Mouse (Mus musculus) heart, embryonic 12.5 days (tissue): ENCODE measurements around the gene Crygn. TPM values are rescaled to one million over a fixed set of nuclear protein-coding genes. Genes with fewer than 3 reads are reported as not detected.

Experiments used
- ATAC-seq: fragments of 200-750 bp; cut with Nextera tagmentation; 2 replicates; pipeline ENCODE4 v1.8.0; 2017; ENCODE audit warnings: moderate TSS enrichment, moderate library complexity; ENCODE audit not compliant: insufficient number of reproducible peaks, low FRiP score
- H3K27ac ChIP-seq: fragments of 300-500 bp; sonication (generic); 2 replicates; pipeline ENCODE4 v1.5.1; 2016; ENCODE audit warnings: mild to moderate bottlenecking, moderate library complexity; ENCODE audit not compliant: poor library complexity, severe bottlenecking
- H3K27me3 ChIP-seq: fragments of 300-500 bp; sonication (generic); replicated peaks from 2 replicates; pipeline ENCODE4 v1.6.1; 2016; ENCODE audit warnings: mild to moderate bottlenecking, moderate library complexity
- H3K36me3 ChIP-seq: fragments of 300-500 bp; sonication (generic); 2 replicates; pipeline ENCODE4 v1.6.1; 2016; ENCODE audit warnings: mild to moderate bottlenecking, moderate library complexity
- H3K4me1 ChIP-seq: fragments of 300-500 bp; sonication (generic); replicated peaks from 2 replicates; pipeline ENCODE4 v1.6.1; 2016; ENCODE audit warnings: mild to moderate bottlenecking
- H3K4me2 ChIP-seq: fragments of 300-500 bp; sonication (generic); 2 replicates; pipeline ENCODE4 v1.6.1; 2016; ENCODE audit warnings: mild to moderate bottlenecking, moderate library complexity
- H3K4me3 ChIP-seq: fragments of 300-500 bp; sonication (generic); 2 replicates; pipeline ENCODE4 v1.5.1; 2016; ENCODE audit warnings: mild to moderate bottlenecking
- H3K9ac ChIP-seq: fragments of 300-500 bp; sonication (generic); 2 replicates; pipeline ENCODE4 v1.6.1; 2016; ENCODE audit warnings: mild to moderate bottlenecking, moderate library complexity
- H3K9me3 ChIP-seq: fragments of 300-500 bp; sonication (generic); replicated peaks from 2 replicates; pipeline ENCODE4 v1.6.1; 2016; ENCODE audit warnings: mild to moderate bottlenecking, moderate library complexity
- WGBS: fragments of 180-500 bp; shearing (Covaris S2); methylation state at CpG from one replicate; pipeline ENCODE4 v1.1.7; 2016; 5-methylcytosine and 5-hydroxymethylcytosine counted together
- polyA plus RNA-seq: library from polyadenylated mRNA; unstranded; fragments of >200 nt; fragmentation: Nextera tagmentation; extraction: Ambion mirVana; gene quantifications from 2 replicates; pipeline ENCODE4 v1.2.1, GENCODE M21; 2016

The Crygn gene
- polyA plus RNA-seq, result 0.51 and 2.7 TPM in 2 replicates

DNA sequence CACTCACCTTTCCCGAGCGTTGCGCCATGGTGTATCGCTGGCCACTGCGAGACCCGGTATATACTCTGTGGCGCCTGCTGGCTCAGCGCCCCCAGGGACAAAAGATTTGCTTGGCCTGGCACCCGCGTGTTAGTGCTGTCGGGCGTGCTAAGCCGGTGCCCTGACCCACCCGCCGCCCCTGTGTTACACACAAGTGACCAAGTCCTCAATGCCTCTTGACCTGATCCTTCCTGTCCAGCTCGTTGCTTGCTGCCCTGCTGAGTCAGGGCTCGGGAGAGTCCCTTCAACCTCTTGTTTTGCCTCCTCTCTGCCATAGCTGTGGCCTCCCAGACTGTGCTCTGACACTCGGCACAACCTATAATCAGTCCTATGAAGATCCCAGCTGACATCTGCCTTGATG lies at the start of gene Crygn:
Gene Crygn, minus strand, starts transcription at position 193 of the 400 bp plus-strand sequence.
- H3K9ac ChIP-seq, result no peak within 1 kb of the TSS
- peaks cover 21% of the 10 kb centered on the region; the same call in 1 of the 2 replicates for H3K4me1 ChIP-seq
- H3K4me2 ChIP-seq, result 0 out of 2 replicates have a peak within 1 kb of the TSS, but pooled peaks have one; percentile 5
- no peaks in the 10 kb centered on the region for H3K36me3 ChIP-seq
- no peak within 1 kb of the TSS for H3K27ac ChIP-seq
- peaks cover 4% of the 10 kb centered on the region; the same call in 1 of the 2 replicates for H3K27me3 ChIP-seq
- H3K4me3 ChIP-seq, result no peak within 1 kb of the TSS
- ATAC-seq, result peak; percentile 51; the same call in 1 of the 2 replicates
- H3K9me3 ChIP-seq, result no peaks in the 10 kb centered on the region
- WGBS, result 39% methylated on average over 18 of the region's 18 CpGs

DNA sequence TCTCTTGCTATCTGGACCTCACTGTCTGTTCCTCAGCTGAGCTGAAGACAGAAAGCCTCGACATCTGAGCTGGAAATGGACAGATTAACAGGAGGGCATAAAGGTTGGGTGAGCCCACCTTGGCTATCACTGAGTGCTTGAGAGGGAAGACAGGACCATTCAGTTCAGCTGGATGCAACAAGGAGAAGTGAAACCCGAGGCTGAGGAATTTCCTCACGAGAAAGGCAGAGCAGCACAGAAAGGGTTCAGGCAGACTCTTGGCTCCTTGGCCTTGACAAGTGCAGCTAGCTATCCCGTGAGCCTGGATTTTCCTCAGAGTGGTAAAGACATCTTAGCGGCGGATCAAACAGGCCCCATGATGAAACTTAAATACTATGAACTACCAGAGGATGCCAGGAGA lies 47.4 kb upstream of the Crygn start:
- H3K36me3 ChIP-seq, result peaks cover 69% of the 10 kb centered on the region

DNA sequence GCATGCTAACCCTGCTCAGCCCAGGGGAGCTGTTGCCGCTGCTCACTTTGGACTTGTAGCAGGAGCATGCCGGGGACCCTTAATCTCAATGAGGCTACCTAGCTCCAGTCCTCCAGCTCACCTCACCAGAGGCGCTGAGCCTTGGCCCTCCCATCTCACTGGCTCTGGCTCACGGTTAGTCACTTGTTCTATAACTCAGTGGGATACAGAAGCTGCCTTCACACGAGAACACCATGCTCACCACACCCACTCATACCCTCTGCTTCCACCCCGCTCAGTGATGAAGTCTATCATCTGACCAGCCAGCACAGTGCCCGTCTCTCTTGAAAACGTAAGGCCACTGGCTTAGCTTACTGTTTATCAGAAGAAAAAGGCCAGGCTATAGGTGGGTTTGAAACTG lies 46.9 kb upstream of the Crygn start:
- Histone ChIP-seq H3K9ac (no peak overlapping the region), H3K27me3 (no peaks in the 10 kb centered on the region), H3K9me3 (no peaks in the 10 kb centered on the region), H3K36me3 (peaks cover 67% of the 10 kb centered on the region), H3K4me2 (no peak overlapping the region), H3K27ac (no peak overlapping the region), H3K4me3 (no peak overlapping the region), H3K4me1 (peaks cover 14% of the 10 kb centered on the region)
- ATAC-seq, result no peak
- WGBS, result 86% methylated on average over 8 of the region's 8 CpGs

More for the DNA sequence above, 47.4 kb upstream of the Crygn start:
- 85% methylated on average over 6 of the region's 6 CpGs for WGBS
- H3K27ac ChIP-seq, result no peak overlapping the region
- H3K4me1 ChIP-seq, result peaks cover 14% of the 10 kb centered on the region
- H3K9me3 ChIP-seq, result no peaks in the 10 kb centered on the region
- no peak overlapping the region for H3K4me2 ChIP-seq
- no peak for ATAC-seq
- no peak overlapping the region for H3K9ac ChIP-seq
- no peak overlapping the region for H3K4me3 ChIP-seq
- H3K27me3 ChIP-seq, result no peaks in the 10 kb centered on the region

DNA sequence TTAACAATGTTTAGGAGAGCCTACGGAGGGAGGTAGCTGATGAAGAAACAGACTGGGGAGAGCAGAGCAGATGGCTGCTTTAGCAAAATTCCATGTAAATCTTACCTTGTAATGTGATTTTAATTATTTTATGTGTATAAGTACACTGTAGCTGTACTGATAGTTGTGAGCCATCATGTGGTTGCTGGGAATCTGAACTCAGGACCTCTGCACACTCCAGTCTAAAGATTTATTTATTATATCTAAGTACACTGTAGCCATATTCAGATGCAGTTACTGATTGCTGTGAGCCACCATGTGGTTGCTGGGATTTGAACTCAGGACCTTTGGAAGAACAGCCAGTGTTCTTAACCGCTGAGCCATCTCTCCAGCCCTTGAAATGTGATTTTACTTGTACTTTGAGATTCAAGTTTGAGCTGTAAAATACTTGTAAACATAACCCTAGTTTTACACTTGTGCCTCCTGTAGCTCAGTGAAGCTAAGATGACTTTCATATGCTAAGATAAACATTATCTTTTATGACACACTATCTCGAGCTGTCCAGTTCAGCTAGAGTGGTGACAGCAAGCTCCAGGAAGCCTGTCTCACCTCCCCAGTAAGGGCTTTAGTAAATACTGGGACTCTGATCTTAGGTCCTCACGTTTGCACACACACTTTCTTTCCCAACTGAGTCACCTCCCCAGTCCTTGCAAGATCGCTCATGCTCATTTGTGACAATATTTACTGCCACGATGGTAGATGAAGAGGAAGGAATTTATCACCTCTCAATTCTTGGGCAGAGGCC lies 44.2 kb upstream of the Crygn start:
- Histone ChIP-seq H3K9me3 (no peaks in the 10 kb centered on the region), H3K27me3 (no peaks in the 10 kb centered on the region), H3K4me2 (no peak overlapping the region), H3K36me3 (peaks cover 45% of the 10 kb centered on the region), H3K9ac (no peak overlapping the region), H3K4me1 (peaks cover 20% of the 10 kb centered on the region), H3K27ac (no peak overlapping the region), H3K4me3 (no peak overlapping the region)
- WGBS, result 53% methylated on average over 6 of the region's 6 CpGs
- no peak for ATAC-seq

DNA sequence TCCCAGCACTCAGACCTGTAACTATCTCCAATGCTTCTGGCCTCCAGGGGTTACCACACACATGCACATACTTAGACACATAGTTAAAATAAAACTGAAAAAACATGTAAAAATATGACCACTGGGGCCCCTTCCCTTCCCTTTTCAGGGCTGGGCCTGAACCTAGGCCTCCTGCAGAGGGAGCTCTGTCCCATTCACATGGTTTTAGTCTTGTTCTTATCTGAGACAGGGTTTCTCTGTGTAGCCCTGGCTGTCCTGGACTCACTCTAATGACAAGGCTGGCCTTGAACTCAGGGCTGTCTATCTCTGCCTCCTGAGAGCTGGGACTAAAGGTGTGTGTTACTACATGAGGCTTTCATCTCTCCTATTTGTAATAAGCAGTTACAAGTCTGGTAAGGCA lies 42.6 kb upstream of the Crygn start:
- Histone ChIP-seq H3K4me2 (no peak overlapping the region), H3K27ac (no peak overlapping the region), H3K4me1 (peaks cover 20% of the 10 kb centered on the region), H3K4me3 (no peak overlapping the region), H3K27me3 (no peaks in the 10 kb centered on the region), H3K9me3 (no peaks in the 10 kb centered on the region), H3K36me3 (peaks cover 29% of the 10 kb centered on the region), H3K9ac (no peak overlapping the region)
- no peak for ATAC-seq

DNA sequence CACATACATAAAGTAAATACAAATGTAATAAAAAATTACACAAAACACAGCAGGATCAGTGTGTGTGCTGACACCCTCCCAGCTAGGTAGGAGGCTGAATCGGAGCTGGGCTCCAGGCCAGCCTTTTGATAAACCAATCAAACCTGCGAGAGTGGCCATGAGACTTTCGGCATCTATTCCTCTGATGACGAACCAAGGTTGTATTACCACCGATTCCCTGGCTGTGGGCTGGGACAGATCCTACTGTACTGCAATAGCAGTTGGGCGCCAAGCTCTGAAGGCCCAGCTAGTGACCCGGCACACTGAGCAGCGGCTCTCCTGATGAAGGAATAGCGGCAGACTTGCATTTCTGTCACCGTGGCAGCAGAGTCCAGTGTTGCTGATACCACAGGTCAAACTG lies 40.8 kb upstream of the Crygn start:
- no peaks in the 10 kb centered on the region for H3K9me3 ChIP-seq
- H3K9ac ChIP-seq, result no peak overlapping the region
- WGBS, result 56% methylated on average over 10 of the region's 10 CpGs
- peaks cover 18% of the 10 kb centered on the region for H3K4me1 ChIP-seq
- no peak overlapping the region for H3K4me2 ChIP-seq
- H3K36me3 ChIP-seq, result peaks cover 13% of the 10 kb centered on the region
- ATAC-seq, result no peak
- no peak overlapping the region for H3K4me3 ChIP-seq
- no peak overlapping the region for H3K27ac ChIP-seq
- no peaks in the 10 kb centered on the region for H3K27me3 ChIP-seq

DNA sequence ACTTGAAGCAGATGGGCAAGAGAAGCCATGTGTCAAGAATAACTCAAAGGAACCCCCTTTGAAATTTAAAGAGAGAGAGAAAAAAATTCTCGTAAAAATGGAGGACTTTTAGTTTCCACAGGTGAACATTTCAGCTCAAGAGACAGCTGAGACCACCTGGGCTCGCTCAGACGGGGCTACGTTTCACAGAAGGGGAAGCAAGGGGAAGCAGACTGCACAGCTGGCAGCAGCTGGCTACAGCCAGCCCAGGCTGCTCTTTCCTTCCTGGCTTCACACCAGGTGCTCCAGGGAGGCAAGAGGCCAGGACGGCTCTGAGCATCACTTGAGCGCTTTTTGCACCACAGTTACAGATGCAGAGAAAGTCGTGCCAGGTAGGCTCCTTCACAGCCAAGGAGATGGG lies 40.0 kb upstream of the Crygn start:
- Histone ChIP-seq H3K4me3 (no peak overlapping the region), H3K4me1 (peaks cover 17% of the 10 kb centered on the region), H3K27me3 (no peaks in the 10 kb centered on the region), H3K36me3 (peaks cover 7% of the 10 kb centered on the region), H3K9me3 (no peaks in the 10 kb centered on the region), H3K9ac (no peak overlapping the region), H3K27ac (no peak overlapping the region), H3K4me2 (no peak overlapping the region)
- ATAC-seq, result no peak
- WGBS, result 60% methylated on average over 7 of the region's 7 CpGs

DNA sequence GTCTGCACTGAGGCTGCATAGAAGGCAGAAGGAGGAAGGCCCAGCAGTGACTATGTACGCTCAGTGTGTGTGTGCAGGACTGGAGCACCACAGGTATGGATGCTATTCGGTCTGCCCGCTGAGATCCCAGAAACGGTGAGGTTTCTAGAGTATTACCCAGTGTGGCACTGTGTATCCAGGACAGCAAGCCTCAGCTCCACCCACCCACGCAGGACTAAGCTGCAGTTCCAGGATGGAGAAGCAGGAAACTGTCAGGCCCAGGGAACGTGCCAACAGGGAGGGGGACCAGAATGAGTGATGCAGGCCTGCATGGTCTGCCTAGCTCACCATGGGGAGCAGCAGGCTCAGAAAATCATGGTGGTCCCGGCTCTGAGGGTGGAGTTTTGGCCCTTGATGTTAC lies 35.2 kb upstream of the Crygn start:
- Histone ChIP-seq H3K9me3 (no peaks in the 10 kb centered on the region), H3K9ac (no peak overlapping the region), H3K4me3 (no peak overlapping the region), H3K4me1 (no peaks in the 10 kb centered on the region), H3K4me2 (no peak overlapping the region), H3K36me3 (no peaks in the 10 kb centered on the region), H3K27ac (no peak overlapping the region), H3K27me3 (no peaks in the 10 kb centered on the region)
- WGBS, result 72% methylated on average over 7 of the region's 7 CpGs
- ATAC-seq, result no peak

DNA sequence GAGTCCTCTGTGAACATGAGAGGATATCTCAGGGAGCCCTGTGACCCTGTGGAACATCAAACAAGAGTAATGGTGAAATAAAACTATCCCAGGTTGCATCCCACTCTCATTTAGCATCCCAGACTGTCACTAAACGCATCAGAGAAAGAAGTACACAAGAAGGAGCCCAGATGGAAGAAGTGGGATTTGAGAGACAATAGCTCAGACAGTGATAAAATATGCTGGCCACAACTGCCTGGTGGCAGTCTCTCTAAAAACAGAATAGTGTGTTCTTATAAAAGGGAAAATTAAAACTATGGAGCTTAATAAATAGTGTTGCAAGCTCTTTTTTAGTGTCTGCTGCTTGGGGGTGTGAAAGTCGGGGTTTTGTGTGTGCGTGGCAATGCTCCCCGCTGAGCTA lies 25.1 kb upstream of the Crygn start:
- peaks cover 6% of the 10 kb centered on the region; the same call in 1 of the 2 replicates for H3K27me3 ChIP-seq
- peaks cover 20% of the 10 kb centered on the region for H3K4me1 ChIP-seq
- no peak overlapping the region for H3K4me2 ChIP-seq
- no peak for ATAC-seq
- H3K36me3 ChIP-seq, result no peaks in the 10 kb centered on the region
- H3K4me3 ChIP-seq, result no peak overlapping the region
- H3K27ac ChIP-seq, result no peak overlapping the region
- peaks cover 12% of the 10 kb centered on the region; the same call in 1 of the 2 replicates for H3K9me3 ChIP-seq
- 79% methylated on average over 4 of the region's 4 CpGs for WGBS
- H3K9ac ChIP-seq, result no peak overlapping the region

DNA sequence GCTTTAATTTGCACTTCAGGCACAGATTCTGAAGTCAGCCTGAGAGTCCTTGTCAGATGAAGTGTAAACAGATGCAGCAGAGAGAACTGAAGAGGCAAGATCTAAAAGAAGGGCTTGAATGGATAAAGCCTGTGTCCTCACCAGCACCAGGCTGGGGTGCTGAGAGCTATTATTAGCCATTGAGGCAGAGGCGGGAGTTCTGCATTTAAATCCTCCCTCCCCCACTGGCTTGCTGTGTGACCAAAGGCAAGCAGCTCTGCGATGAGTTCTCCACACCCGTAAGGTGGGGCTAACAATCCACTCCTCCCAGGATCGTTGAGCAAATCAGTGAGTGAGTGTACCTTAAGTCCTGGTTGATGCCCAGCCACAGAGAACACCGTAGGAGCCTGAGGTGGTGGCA lies 23.2 kb upstream of the Crygn start:
- Histone ChIP-seq H3K4me3 (no peak overlapping the region), H3K27me3 (peaks cover 7% of the 10 kb centered on the region; the same call in 1 of the 2 replicates), H3K27ac (peak overlapping the region; percentile 53), H3K4me1 (peaks cover 22% of the 10 kb centered on the region), H3K9me3 (peaks cover 12% of the 10 kb centered on the region; the same call in 1 of the 2 replicates), H3K36me3 (no peaks in the 10 kb centered on the region), H3K4me2 (peak overlapping the region; percentile 43), H3K9ac (no peak overlapping the region)
- 14% methylated on average over 5 of the region's 5 CpGs for WGBS
- ATAC-seq, result peak; percentile 55; the same call in 1 of the 2 replicates

DNA sequence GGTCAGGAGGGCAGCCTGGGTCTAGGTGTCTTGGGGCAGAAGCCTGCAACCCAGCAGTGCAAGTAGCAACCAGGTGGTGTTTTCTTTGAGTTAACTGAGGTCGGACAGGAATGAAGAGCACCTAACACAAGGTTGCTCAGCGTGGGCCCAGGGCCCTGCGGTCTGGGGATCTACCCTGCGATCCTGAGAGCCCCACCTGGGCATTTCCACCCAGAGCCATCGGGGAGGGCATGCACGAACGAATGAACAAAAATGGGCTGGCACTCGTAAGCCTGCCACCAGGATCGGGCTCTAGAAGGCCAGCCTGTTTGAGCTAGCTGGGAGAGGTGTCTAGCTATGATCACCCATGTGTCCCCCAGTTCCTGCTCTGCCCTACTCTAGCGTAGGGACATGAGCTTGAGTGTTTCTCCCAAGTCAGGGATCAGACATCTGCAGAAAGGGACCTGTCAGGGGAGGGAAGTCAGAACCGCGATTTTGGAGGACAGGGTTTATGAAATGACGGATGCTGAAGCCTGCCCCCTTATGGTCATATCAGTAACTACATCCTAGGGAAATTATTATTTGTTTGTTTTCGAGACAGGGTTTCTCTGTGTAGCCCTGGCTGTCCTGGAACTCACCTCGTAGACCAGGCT lies 22.2 kb upstream of the Crygn start:
- peak; percentile 39; the same call in 1 of the 2 replicates for ATAC-seq
- H3K4me2 ChIP-seq, result no peak overlapping the region
- H3K9ac ChIP-seq, result no peak overlapping the region
- no peaks in the 10 kb centered on the region for H3K36me3 ChIP-seq
- H3K9me3 ChIP-seq, result peaks cover 4% of the 10 kb centered on the region; the same call in 1 of the 2 replicates
- peaks cover 7% of the 10 kb centered on the region; the same call in 1 of the 2 replicates for H3K27me3 ChIP-seq
- H3K4me1 ChIP-seq, result peaks cover 22% of the 10 kb centered on the region
- no peak overlapping the region for H3K27ac ChIP-seq
- H3K4me3 ChIP-seq, result no peak overlapping the region
- WGBS, result 46% methylated on average over 15 of the region's 15 CpGs
